Mouse (Mus musculus): ENCODE data around the gene Chst3.
"Not testable (repeated sequence)": the region's sequence is repeated elsewhere in the genome, so short reads cannot be mapped to it uniquely, and the experiment has no call there.

Chst3 gene

GRCm38 (mm10) chr10:60162184-60162972, 56.7 kb downstream of the Chst3 start:
- not testable (repeated sequence) for DNase-seq (ENCODE audit: low read depth, low spot score)

- not testable (repeated sequence) for DNase-seq (ENCODE audit: low read depth, low spot score)
These were observed 57.7 kb downstream of the Chst3 start for GRCm38 (mm10) chr10:60161397-60161796.

GRCm38 (mm10) chr10:60158144-60158543, 60.9 kb downstream of the Chst3 start:
- no peak for DNase-seq (ENCODE audit: low read depth, low spot score)

- DNase-seq (ENCODE audit: low read depth, low spot score), result no peak
These were observed 63.0 kb downstream of the Chst3 start for GRCm38 (mm10) chr10:60156016-60156415.

- no peak for DNase-seq (ENCODE audit: low read depth, low spot score)
These were observed 67.9 kb downstream of the Chst3 start for GRCm38 (mm10) chr10:60151107-60151663.

GRCm38 (mm10) chr10:60148087-60148486, 71.0 kb downstream of the Chst3 start:
- DNase-seq (ENCODE audit: low read depth, low spot score), result peak; percentile 87

- DNase-seq (ENCODE audit: low read depth, low spot score), result not testable (repeated sequence)
These were observed 71.5 kb downstream of the Chst3 start for GRCm38 (mm10) chr10:60147510-60148047.

- no peak for DNase-seq (ENCODE audit: low read depth, low spot score)
These were observed 77.4 kb downstream of the Chst3 start for GRCm38 (mm10) chr10:60141656-60142160.

- DNase-seq (ENCODE audit: low read depth, low spot score), result no peak
These were observed 78.3 kb downstream of the Chst3 start for GRCm38 (mm10) chr10:60140751-60141150.

- DNase-seq (ENCODE audit: low read depth, low spot score), result no peak
These were observed 80.4 kb downstream of the Chst3 start for GRCm38 (mm10) chr10:60138680-60139079.

GRCm38 (mm10) chr10:60136935-60137334, 82.1 kb downstream of the Chst3 start:
- DNase-seq (ENCODE audit: low read depth, low spot score), result no peak

- DNase-seq (ENCODE audit: low read depth, low spot score), result not testable (repeated sequence)
These were observed 83.0 kb downstream of the Chst3 start for GRCm38 (mm10) chr10:60136010-60136409.

GRCm38 (mm10) chr10:60134201-60134600, 84.9 kb downstream of the Chst3 start:
- no peak for DNase-seq (ENCODE audit: low read depth, low spot score)

GRCm38 (mm10) chr10:60133501-60133900, 85.6 kb downstream of the Chst3 start:
- DNase-seq (ENCODE audit: low read depth, low spot score), result no peak
